Mouse (Mus musculus) liver, embryonic 14.5 days (tissue): Measurements from ENCODE around the gene Zfp821.

ENCODE experiments used
- CTCF ChIP-seq: IDR thresholded peaks from 2 replicates; pipeline ENCODE4 v1.5.1; 2016; ENCODE audit warnings: antibody characterized with exemption, low read depth, control low read depth
- EP300 ChIP-seq: IDR thresholded peaks from 2 replicates; pipeline ENCODE4 v1.6.1; 2016; ENCODE audit warnings: antibody characterized with exemption, low read depth

- TF ChIP-seq EP300 (no peak), CTCF (no peak)
These were observed 48.5 kb upstream of the Zfp821 start for GRCm38 (mm10) chr8:109656860-109657259.
